Mouse (Mus musculus) hindbrain, embryonic 11.5 days (tissue): Measurements from ENCODE around the gene Mlf1. TPM values are rescaled to one million over a fixed set of nuclear protein-coding genes. Genes with fewer than 3 reads are reported as not detected.

Experiments
- ATAC-seq: fragments of 200-750 bp; cut with Nextera tagmentation; 2 replicates; pipeline ENCODE4 v1.8.0; 2017; ENCODE audit warnings: mild to moderate bottlenecking, moderate TSS enrichment, moderate library complexity; ENCODE audit not compliant: low FRiP score
- DNase-seq: peaks from one replicate; pipeline ENCODE4 v3.0.0-alpha.2; 2015; ENCODE audit warnings: low spot score
- H3K27ac ChIP-seq: fragments of 300-500 bp; sonication (generic); 2 replicates; pipeline ENCODE4 v1.5.1; 2014; ENCODE audit warnings: mild to moderate bottlenecking, low read depth, low read length
- H3K27me3 ChIP-seq: fragments of 300-500 bp; sonication (generic); 2 replicates; pipeline ENCODE4 v1.6.1; 2014; ENCODE audit warnings: mild to moderate bottlenecking, low read length, moderate library complexity, mixed read lengths; ENCODE audit not compliant: control insufficient read depth, insufficient read depth
- H3K36me3 ChIP-seq: fragments of 300-500 bp; sonication (generic); 2 replicates; pipeline ENCODE4 v1.6.1; 2014; ENCODE audit warnings: mild to moderate bottlenecking, low read length, moderate library complexity, mixed read lengths; ENCODE audit not compliant: control insufficient read depth, insufficient read depth
- H3K4me1 ChIP-seq: fragments of 300-500 bp; sonication (generic); replicated peaks from 2 replicates; pipeline ENCODE4 v1.6.1; 2014; ENCODE audit warnings: low read length, mixed read lengths; ENCODE audit not compliant: control insufficient read depth, insufficient read depth
- H3K4me2 ChIP-seq: fragments of 300-500 bp; sonication (generic); replicated peaks from 2 replicates; pipeline ENCODE4 v1.6.1; 2014; ENCODE audit warnings: mild to moderate bottlenecking, low read depth, low read length
- H3K4me3 ChIP-seq: fragments of 300-500 bp; sonication (generic); 2 replicates; pipeline ENCODE4 v1.5.1; 2014; ENCODE audit warnings: low read depth, low read length
- H3K9ac ChIP-seq: fragments of 300-500 bp; sonication (generic); 2 replicates; pipeline ENCODE4 v1.6.1; 2014; ENCODE audit warnings: low read depth, low read length
- H3K9me3 ChIP-seq: fragments of 300-500 bp; sonication (generic); 2 replicates; pipeline ENCODE4 v1.6.1; 2016; ENCODE audit warnings: low read length; ENCODE audit not compliant: control insufficient read depth
- WGBS: fragments of 180-500 bp; shearing (Covaris S2); extraction: QIAGEN DNeasy Blood & Tissue Kit; methylation state at CpG from one replicate; pipeline ENCODE4 v1.1.7; 2014; 5-methylcytosine and 5-hydroxymethylcytosine counted together
- polyA plus RNA-seq: library from polyadenylated mRNA; unstranded; fragments of >200 nt; fragmentation: Nextera tagmentation; extraction: Ambion mirVana; gene quantifications from 2 replicates; pipeline ENCODE4 v1.2.1, GENCODE M21; 2014

The Mlf1 gene
- polyA plus RNA-seq, 1 experiment from 2014 or later, result 44.3 TPM

DNA sequence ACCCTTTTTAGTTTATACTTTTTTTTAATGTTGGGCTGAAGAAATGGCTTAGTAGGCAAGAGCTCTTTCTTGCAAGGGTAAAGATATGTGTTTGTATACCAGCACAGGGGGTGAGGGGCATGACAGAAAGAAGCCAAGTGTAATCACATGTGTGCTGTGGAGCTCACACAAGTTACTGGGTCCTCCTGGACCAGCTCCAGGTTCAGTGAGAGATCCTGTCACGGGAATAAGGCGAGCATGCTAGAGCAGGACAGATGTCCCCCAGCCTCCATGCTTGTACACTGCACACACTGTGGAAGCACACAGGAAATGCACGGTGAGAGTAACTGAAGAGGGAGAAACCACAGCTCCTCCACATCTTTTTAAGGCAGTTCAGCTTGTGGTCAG is 21.1 kb upstream of the Mlf1 start:
- Histone ChIP-seq H3K4me2 (no peak overlapping the region), H3K27ac (no peak overlapping the region), H3K9me3 (no peaks in the 10 kb centered on the region), H3K36me3 (no peaks in the 10 kb centered on the region), H3K4me1 (no peaks in the 10 kb centered on the region), H3K27me3 (no peaks in the 10 kb centered on the region), H3K9ac (no peak overlapping the region), H3K4me3 (no peak overlapping the region)
- ATAC-seq (peak; percentile 59; the same call in 1 of the 2 replicates), DNase-seq (no peak)
- 85% methylated on average over 3 of the region's 3 CpGs for WGBS

DNA sequence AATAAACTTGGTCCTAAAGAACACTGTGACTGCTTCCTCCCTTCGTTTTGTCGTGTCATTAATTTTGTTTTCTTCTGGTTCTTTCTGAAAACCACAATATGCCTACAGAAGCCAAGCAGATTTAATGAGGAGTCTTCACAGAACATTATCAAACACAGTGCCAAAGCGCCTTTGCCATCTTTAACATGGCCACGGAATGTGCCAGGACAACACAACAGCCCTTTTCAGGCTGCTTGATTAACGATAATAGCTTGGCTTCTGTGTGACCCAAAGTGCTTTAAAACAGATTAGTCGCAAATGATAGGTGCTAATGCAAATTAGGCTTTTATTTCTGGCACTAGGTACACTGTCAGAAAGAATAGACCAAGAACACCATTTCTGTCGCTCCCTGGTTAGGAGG is 15.5 kb upstream of the Mlf1 start:
- WGBS, result 73% methylated on average over 7 of the region's 7 CpGs
- Histone ChIP-seq H3K36me3 (no peaks in the 10 kb centered on the region), H3K27ac (no peak overlapping the region), H3K4me1 (no peaks in the 10 kb centered on the region), H3K4me2 (no peak overlapping the region), H3K27me3 (no peaks in the 10 kb centered on the region), H3K9ac (no peak overlapping the region), H3K9me3 (no peaks in the 10 kb centered on the region), H3K4me3 (no peak overlapping the region)
- ATAC-seq, result no peak
- DNase-seq, result no peak

- H3K9ac ChIP-seq, result no peak overlapping the region
- 76% methylated on average over 4 of the region's 4 CpGs for WGBS
- no peak overlapping the region for H3K4me2 ChIP-seq
- H3K27ac ChIP-seq, result no peak overlapping the region
- no peak overlapping the region for H3K4me3 ChIP-seq
- no peaks in the 10 kb centered on the region for H3K27me3 ChIP-seq
- no peaks in the 10 kb centered on the region for H3K36me3 ChIP-seq
- no peaks in the 10 kb centered on the region for H3K4me1 ChIP-seq
- DNase-seq, result no peak
- H3K9me3 ChIP-seq, result no peaks in the 10 kb centered on the region
- ATAC-seq, result 0 out of 2 replicates have a peak, but pooled peaks have one; percentile 27
Measured at GRCm38 (mm10) chr3:67366087-67366892, 7.6 kb upstream of the Mlf1 start.

DNA sequence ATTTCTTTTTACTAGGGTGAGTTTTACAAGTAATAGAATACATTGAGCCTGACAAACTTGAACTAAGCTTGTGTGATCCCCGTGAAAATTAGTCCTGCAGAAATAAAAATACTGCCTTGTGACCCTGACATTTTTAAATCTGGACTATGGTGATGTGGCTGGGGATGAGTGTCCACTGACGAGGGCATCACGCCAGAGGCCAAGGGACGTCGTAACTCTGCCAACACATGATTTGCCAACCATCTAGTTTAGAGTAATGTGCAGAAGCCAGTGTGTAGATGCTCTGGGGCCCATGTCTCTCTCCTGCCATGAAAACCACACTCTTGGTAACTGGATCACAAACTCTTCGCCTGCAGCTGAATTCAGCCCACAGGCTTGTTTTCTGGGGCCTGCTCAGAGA is 6.4 kb upstream of the Mlf1 start:
- Histone ChIP-seq H3K4me3 (no peak overlapping the region), H3K27ac (no peak overlapping the region), H3K4me2 (no peak overlapping the region), H3K27me3 (no peaks in the 10 kb centered on the region), H3K9me3 (no peaks in the 10 kb centered on the region), H3K36me3 (no peaks in the 10 kb centered on the region), H3K9ac (no peak overlapping the region), H3K4me1 (no peaks in the 10 kb centered on the region)
- 90% methylated on average over 6 of the region's 6 CpGs for WGBS
- ATAC-seq (no peak), DNase-seq (no peak)

DNA sequence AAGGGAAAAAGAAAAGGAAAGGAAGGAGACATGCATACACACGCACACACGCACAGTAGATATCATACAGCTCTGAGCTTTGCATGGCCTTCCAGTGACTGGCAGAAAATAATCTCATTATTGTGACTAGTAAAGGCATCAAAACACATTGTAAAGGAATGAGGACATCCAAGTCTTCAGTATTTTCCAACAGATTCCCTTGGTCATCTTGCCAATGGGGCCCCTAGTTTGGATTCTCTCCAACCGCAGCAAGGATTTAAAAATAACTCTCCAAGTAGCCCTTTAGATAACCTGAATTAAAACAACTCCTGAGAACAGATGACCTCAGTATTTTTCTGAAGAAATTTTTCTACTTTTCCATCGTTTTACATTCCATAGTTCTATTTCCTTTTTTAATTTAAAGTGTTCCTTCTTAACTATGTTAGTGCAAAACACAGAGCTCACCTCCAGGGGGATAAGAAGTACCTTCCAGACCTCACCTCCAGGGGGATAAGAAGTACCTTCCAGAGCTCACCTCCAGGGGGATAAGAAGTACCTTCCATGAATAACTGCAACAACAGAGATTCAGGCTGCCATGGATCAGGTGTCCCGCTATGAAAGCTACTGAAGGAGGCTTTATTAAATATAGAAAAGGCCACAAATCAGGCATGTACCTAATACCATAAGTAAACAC is 4.4 kb upstream of the Mlf1 start:
- Histone ChIP-seq H3K4me2 (no peak overlapping the region), H3K9ac (no peak overlapping the region), H3K27me3 (no peaks in the 10 kb centered on the region; the same call in 1 of the 2 replicates), H3K9me3 (no peaks in the 10 kb centered on the region), H3K4me1 (no peaks in the 10 kb centered on the region), H3K27ac (no peak overlapping the region), H3K4me3 (no peak overlapping the region), H3K36me3 (no peaks in the 10 kb centered on the region)
- ATAC-seq (no peak), DNase-seq (no peak)
- WGBS, result 80% methylated on average over 5 of the region's 5 CpGs

GRCm38 (mm10) chr3:67372194-67372593 is 1.7 kb upstream of the Mlf1 start:
- no peak for DNase-seq
- no peak overlapping the region for H3K9ac ChIP-seq
- H3K4me1 ChIP-seq, result no peaks in the 10 kb centered on the region
- H3K4me3 ChIP-seq, result no peak overlapping the region
- no peaks in the 10 kb centered on the region for H3K9me3 ChIP-seq
- no peak for ATAC-seq
- 80% methylated on average over 4 of the region's 4 CpGs for WGBS
- no peaks in the 10 kb centered on the region; the same call in 1 of the 2 replicates for H3K27me3 ChIP-seq
- no peaks in the 10 kb centered on the region for H3K36me3 ChIP-seq
- H3K4me2 ChIP-seq, result no peak overlapping the region
- no peak overlapping the region for H3K27ac ChIP-seq

- no peaks in the 10 kb centered on the region for H3K4me1 ChIP-seq
- no peaks in the 10 kb centered on the region; the same call in 1 of the 2 replicates for H3K27me3 ChIP-seq
- WGBS, result 64% methylated on average over 5 of the region's 5 CpGs
- H3K36me3 ChIP-seq, result no peaks in the 10 kb centered on the region
- no peaks in the 10 kb centered on the region for H3K9me3 ChIP-seq
- no peak overlapping the region for H3K4me3 ChIP-seq
- no peak for ATAC-seq
- H3K27ac ChIP-seq, result no peak overlapping the region
- no peak overlapping the region for H3K9ac ChIP-seq
- H3K4me2 ChIP-seq, result no peak overlapping the region
- no peak for DNase-seq
Measured at GRCm38 (mm10) chr3:67372781-67373180, 1.1 kb upstream of the Mlf1 start.

GRCm38 (mm10) chr3:67374360-67374778 is 472 bp downstream of the Mlf1 start:
- Histone ChIP-seq H3K27ac (no peak overlapping the region), H3K4me2 (peak overlapping the region; percentile 62), H3K36me3 (no peaks in the 10 kb centered on the region), H3K9ac (peak overlapping the region; percentile 40), H3K4me3 (peak overlapping the region; percentile 39), H3K4me1 (no peaks in the 10 kb centered on the region), H3K9me3 (no peaks in the 10 kb centered on the region), H3K27me3 (no peaks in the 10 kb centered on the region; the same call in 1 of the 2 replicates)
- no peak for DNase-seq
- 37% methylated on average over 7 of the region's 7 CpGs for WGBS
- ATAC-seq, result peak; percentile 69
